Mouse (Mus musculus) stomach, embryonic 14.5 days (tissue): ENCODE data around the gene Rhbdf2. TPM values are rescaled to one million over a fixed set of nuclear protein-coding genes. Genes with fewer than 3 reads are reported as not detected.

ENCODE experiments used
- ATAC-seq: fragments of 200-750 bp; cut with Nextera tagmentation; 2 replicates; pipeline ENCODE4 v1.8.0; 2017; ENCODE audit warnings: low read depth, moderate TSS enrichment; ENCODE audit not compliant: insufficient number of reproducible peaks, insufficient read depth, low FRiP score
- H3K27ac ChIP-seq: fragments of 300-500 bp; sonication (generic); 2 replicates; pipeline ENCODE4 v1.5.1; 2014; ENCODE audit warnings: mild to moderate bottlenecking, low read length, moderate library complexity, mixed read lengths
- H3K27me3 ChIP-seq: fragments of 300-500 bp; sonication (generic); 2 replicates; pipeline ENCODE4 v1.6.1; 2014; ENCODE audit warnings: low read length, control low read depth, mixed read lengths; ENCODE audit not compliant: control insufficient read depth, insufficient read depth
- H3K36me3 ChIP-seq: fragments of 300-500 bp; sonication (generic); 2 replicates; pipeline ENCODE4 v1.6.1; 2014; ENCODE audit warnings: mild to moderate bottlenecking, control low read depth, low read length, moderate library complexity, mixed read lengths; ENCODE audit not compliant: control insufficient read depth, insufficient read depth
- H3K4me1 ChIP-seq: fragments of 300-500 bp; sonication (generic); 2 replicates; pipeline ENCODE4 v1.6.1; 2014; ENCODE audit warnings: low read length, control low read depth, mixed read lengths; ENCODE audit not compliant: control insufficient read depth, insufficient read depth
- H3K4me2 ChIP-seq: fragments of 300-500 bp; sonication (generic); replicated peaks from 2 replicates; pipeline ENCODE4 v1.6.1; 2014; ENCODE audit warnings: low read depth, low read length, control low read depth
- H3K4me3 ChIP-seq: fragments of 300-500 bp; sonication (generic); 2 replicates; pipeline ENCODE4 v1.5.1; 2014; ENCODE audit warnings: low read depth, low read length, control low read depth
- H3K9ac ChIP-seq: fragments of 300-500 bp; sonication (generic); replicated peaks from 2 replicates; pipeline ENCODE4 v1.6.1; 2014; ENCODE audit warnings: low read depth, mild to moderate bottlenecking, control low read depth, low read length, moderate library complexity, mixed read lengths
- H3K9me3 ChIP-seq: fragments of 300-500 bp; sonication (generic); 2 replicates; pipeline ENCODE4 v1.6.1; 2016; ENCODE audit warnings: low read depth, low read length, control low read depth; ENCODE audit not compliant: control insufficient read depth
- WGBS: fragments of 180-500 bp; shearing (Covaris S2); extraction: QIAGEN DNeasy Blood & Tissue Kit; methylation state at CpG from one replicate; pipeline ENCODE4 v1.1.7; 2014; 5-methylcytosine and 5-hydroxymethylcytosine counted together
- polyA plus RNA-seq: library from polyadenylated mRNA; unstranded; fragments of >200 nt; fragmentation: Nextera tagmentation; extraction: Ambion mirVana; gene quantifications from 2 replicates; pipeline ENCODE4 v1.2.1, GENCODE M21; 2014

Gene Rhbdf2
- polyA plus RNA-seq, 1 experiment from 2014 or later = 4.5 TPM

GRCm38 (mm10) chr11:116589574-116589973 is 37.2 kb downstream of the Rhbdf2 start:
- WGBS = 57% methylated on average over 8 of the region's 8 CpGs
- Histone ChIP-seq H3K9me3 (no peaks in the 10 kb centered on the region), H3K4me3 (no peak overlapping the region), H3K27me3 (no peaks in the 10 kb centered on the region), H3K4me1 (peaks cover 4% of the 10 kb centered on the region; the same call in 1 of the 2 replicates), H3K4me2 (no peak overlapping the region), H3K27ac (no peak overlapping the region), H3K9ac (no peak overlapping the region), H3K36me3 (no peaks in the 10 kb centered on the region)
- no peak for ATAC-seq

GRCm38 (mm10) chr11:116589020-116589531 is 37.7 kb downstream of the Rhbdf2 start:
- no peak for ATAC-seq
- Histone ChIP-seq H3K36me3 (no peaks in the 10 kb centered on the region), H3K4me3 (no peak overlapping the region), H3K4me1 (peaks cover 4% of the 10 kb centered on the region; the same call in 1 of the 2 replicates), H3K9ac (no peak overlapping the region), H3K4me2 (no peak overlapping the region), H3K9me3 (no peaks in the 10 kb centered on the region), H3K27me3 (no peaks in the 10 kb centered on the region), H3K27ac (no peak overlapping the region)
- 31% methylated on average over 14 of the region's 14 CpGs for WGBS

- H3K36me3 ChIP-seq = no peaks in the 10 kb centered on the region
- no peaks in the 10 kb centered on the region for H3K27me3 ChIP-seq
- no peak overlapping the region for H3K4me3 ChIP-seq
- no peak overlapping the region for H3K27ac ChIP-seq
- peak; percentile 56 for ATAC-seq
- no peaks in the 10 kb centered on the region for H3K9me3 ChIP-seq
- H3K4me2 ChIP-seq = no peak overlapping the region
- H3K9ac ChIP-seq = no peak overlapping the region
- H3K4me1 ChIP-seq = peaks cover 4% of the 10 kb centered on the region; the same call in 1 of the 2 replicates
- 23% methylated on average over 23 of the region's 23 CpGs for WGBS
These were observed 39.8 kb downstream of the Rhbdf2 start for GRCm38 (mm10) chr11:116586801-116587631.

- Histone ChIP-seq H3K9me3 (no peaks in the 10 kb centered on the region), H3K4me3 (no peak within 1 kb of the TSS), H3K4me1 (peaks cover 4% of the 10 kb centered on the region; the same call in 1 of the 2 replicates), H3K4me2 (no peak within 1 kb of the TSS), H3K27me3 (no peaks in the 10 kb centered on the region), H3K27ac (no peak within 1 kb of the TSS), H3K36me3 (no peaks in the 10 kb centered on the region), H3K9ac (no peak within 1 kb of the TSS)
- no peak for ATAC-seq
- WGBS = 65% methylated on average over 5 of the region's 5 CpGs
These were observed 40.5 kb downstream of the Rhbdf2 start, which contains the start of gene Aanat for GRCm38 (mm10) chr11:116586310-116586709. Gene Aanat, plus strand, starts transcription at chr11:116586432.

GRCm38 (mm10) chr11:116585682-116586081 is 41.1 kb downstream of the Rhbdf2 start:
- H3K27ac ChIP-seq = no peak overlapping the region

GRCm38 (mm10) chr11:116581376-116581814 is 45.4 kb downstream of the Rhbdf2 start, which contains the start of gene Ube2o:
Gene Ube2o, minus strand, starts transcription at chr11:116581447.
- Histone ChIP-seq H3K4me2 (peak within 1 kb of the TSS; percentile 90), H3K27ac (peak within 1 kb of the TSS; percentile 63), H3K27me3 (no peaks in the 10 kb centered on the region), H3K36me3 (no peaks in the 10 kb centered on the region), H3K4me1 (peaks cover 8% of the 10 kb centered on the region; the same call in 1 of the 2 replicates), H3K4me3 (peak within 1 kb of the TSS; percentile 95), H3K9me3 (no peaks in the 10 kb centered on the region), H3K9ac (peak within 1 kb of the TSS; percentile 87)
- peak; percentile 87 for ATAC-seq
- WGBS = 1% methylated on average over 40 of the region's 51 CpGs

More at GRCm38 (mm10) chr11:116585682-116586081, 41.1 kb downstream of the Rhbdf2 start:
- H3K27me3 ChIP-seq = no peaks in the 10 kb centered on the region
- no peak overlapping the region for H3K4me3 ChIP-seq
- no peaks in the 10 kb centered on the region for H3K36me3 ChIP-seq
- H3K4me1 ChIP-seq = peaks cover 4% of the 10 kb centered on the region; the same call in 1 of the 2 replicates
- no peak overlapping the region for H3K9ac ChIP-seq
- no peak overlapping the region for H3K4me2 ChIP-seq
- ATAC-seq = no peak
- no peaks in the 10 kb centered on the region for H3K9me3 ChIP-seq
- 55% methylated on average over 6 of the region's 6 CpGs for WGBS

GRCm38 (mm10) chr11:116580711-116581375 is 46.0 kb downstream of the Rhbdf2 start:
- H3K36me3 ChIP-seq = no peaks in the 10 kb centered on the region
- H3K27me3 ChIP-seq = no peaks in the 10 kb centered on the region
- H3K4me1 ChIP-seq = peaks cover 8% of the 10 kb centered on the region; the same call in 1 of the 2 replicates
- H3K9me3 ChIP-seq = no peaks in the 10 kb centered on the region
- peak; percentile 78 for ATAC-seq
- H3K27ac ChIP-seq = peak overlapping the region; percentile 63
- H3K4me2 ChIP-seq = peak overlapping the region; percentile 90
- H3K4me3 ChIP-seq = peak overlapping the region; percentile 95
- WGBS = under 1% methylated on average over 79 of the region's 91 CpGs
- H3K9ac ChIP-seq = peak overlapping the region; percentile 87

- WGBS = 28% methylated on average over 10 of the region's 10 CpGs
- peak overlapping the region; percentile 95 for H3K4me3 ChIP-seq
- peaks cover 8% of the 10 kb centered on the region; the same call in 1 of the 2 replicates for H3K4me1 ChIP-seq
- no peak for ATAC-seq
- no peaks in the 10 kb centered on the region for H3K27me3 ChIP-seq
- H3K36me3 ChIP-seq = no peaks in the 10 kb centered on the region
- no peaks in the 10 kb centered on the region for H3K9me3 ChIP-seq
- peak overlapping the region; percentile 87; the same call in 1 of the 2 replicates for H3K9ac ChIP-seq
- H3K27ac ChIP-seq = no peak overlapping the region
- H3K4me2 ChIP-seq = peak overlapping the region; percentile 90
These were observed 46.7 kb downstream of the Rhbdf2 start for GRCm38 (mm10) chr11:116580031-116580652.
